Mouse (Mus musculus): Measurements from ENCODE around the gene Bhlhe41. TPM values are rescaled to one million over a fixed set of nuclear protein-coding genes. Genes with fewer than 3 reads are reported as not detected.

Gene Bhlhe41
- polyA plus RNA-seq, 1 experiment from 2014 or later: 1.6 TPM

GRCm38 (mm10) chr6:145846948-145847347, 18.4 kb downstream of the Bhlhe41 start:
- Histone ChIP-seq H3K4me3 (ENCODE audit: low read depth, low read length) (no peak overlapping the region), H3K4me2 (replicated peaks; ENCODE audit: low read depth) (no peak overlapping the region), H3K27me3 (ENCODE audit: control insufficient read depth, insufficient read depth, low read length) (no peaks in the 10 kb centered on the region), H3K9ac (ENCODE audit: low read length) (no peak overlapping the region), H3K4me1 (replicated peaks; ENCODE audit: control insufficient read depth, insufficient read depth) (no peaks in the 10 kb centered on the region), H3K27ac (replicated peaks) (no peak overlapping the region), H3K9me3 (ENCODE audit: control insufficient read depth, low read length) (no peaks in the 10 kb centered on the region), H3K36me3 (ENCODE audit: control insufficient read depth, insufficient read depth, low read length) (no peaks in the 10 kb centered on the region)
- DNase-seq (ENCODE audit: low spot score): no peak
- no peak for TF ChIP-seq CTCF (IDR thresholded peaks at IDR 0.05; ENCODE audit: low read depth)
- TF ChIP-seq EP300 (optimal IDR thresholded peaks at IDR 0.05): no peak
- 78% methylated on average over 6 of the region's 6 CpGs for WGBS
- no peak for ATAC-seq (ENCODE audit: low FRiP score, low TSS enrichment)

DNA sequence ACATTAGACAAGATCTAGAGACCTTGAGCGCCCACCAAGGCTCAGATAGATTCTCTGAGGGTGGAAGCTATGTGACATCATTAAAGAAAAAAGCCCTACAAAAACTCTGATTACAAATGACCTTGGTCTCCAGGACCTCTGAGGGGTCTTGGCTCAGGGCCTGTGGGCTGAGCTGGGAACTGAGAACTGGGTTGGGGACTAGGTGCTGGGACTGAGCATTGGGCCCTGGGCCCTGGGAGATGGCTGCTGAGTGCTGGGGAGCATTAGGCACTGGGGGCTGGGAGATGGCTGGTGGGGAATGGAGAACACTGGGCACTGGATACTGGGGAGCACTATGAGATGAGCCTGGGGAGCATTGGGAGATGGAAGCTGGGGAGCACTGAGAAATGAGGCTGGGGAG, 19.3 kb downstream of the Bhlhe41 start:
- WGBS: 83% methylated on average over 1 of the region's 1 CpGs
- Histone ChIP-seq H3K4me2 (replicated peaks; ENCODE audit: low read depth) (no peak overlapping the region), H3K4me1 (replicated peaks; ENCODE audit: control insufficient read depth, insufficient read depth) (no peaks in the 10 kb centered on the region), H3K9me3 (ENCODE audit: control insufficient read depth, low read length) (no peaks in the 10 kb centered on the region), H3K36me3 (ENCODE audit: control insufficient read depth, insufficient read depth, low read length) (no peaks in the 10 kb centered on the region), H3K27ac (replicated peaks) (no peak overlapping the region), H3K9ac (ENCODE audit: low read length) (no peak overlapping the region), H3K4me3 (ENCODE audit: low read depth, low read length) (no peak overlapping the region), H3K27me3 (ENCODE audit: control insufficient read depth, insufficient read depth, low read length) (no peaks in the 10 kb centered on the region)
- TF ChIP-seq EP300 (optimal IDR thresholded peaks at IDR 0.05): no peak
- no peak for TF ChIP-seq CTCF (IDR thresholded peaks at IDR 0.05; ENCODE audit: low read depth)
- ATAC-seq (ENCODE audit: low FRiP score, low TSS enrichment) (no peak), DNase-seq (ENCODE audit: low spot score) (no peak)

GRCm38 (mm10) chr6:145845611-145846010, 19.7 kb downstream of the Bhlhe41 start:
- H3K9ac ChIP-seq (ENCODE audit: low read length): no peak overlapping the region
- no peaks in the 10 kb centered on the region for H3K27me3 ChIP-seq (ENCODE audit: control insufficient read depth, insufficient read depth, low read length)
- H3K4me3 ChIP-seq (ENCODE audit: low read depth, low read length): no peak overlapping the region
- 52% methylated on average over 5 of the region's 5 CpGs for WGBS
- no peak for ATAC-seq (ENCODE audit: low FRiP score, low TSS enrichment)
- no peak for DNase-seq (ENCODE audit: low spot score)
- H3K9me3 ChIP-seq (ENCODE audit: control insufficient read depth, low read length): no peaks in the 10 kb centered on the region
- no peaks in the 10 kb centered on the region for H3K4me1 ChIP-seq (replicated peaks; ENCODE audit: control insufficient read depth, insufficient read depth)
- no peak overlapping the region for H3K27ac ChIP-seq (replicated peaks)
- no peaks in the 10 kb centered on the region for H3K36me3 ChIP-seq (ENCODE audit: control insufficient read depth, insufficient read depth, low read length)
- no peak overlapping the region for H3K4me2 ChIP-seq (replicated peaks; ENCODE audit: low read depth)
- TF ChIP-seq EP300 (optimal IDR thresholded peaks at IDR 0.05) (no peak), CTCF (IDR thresholded peaks at IDR 0.05; ENCODE audit: low read depth) (no peak)

DNA sequence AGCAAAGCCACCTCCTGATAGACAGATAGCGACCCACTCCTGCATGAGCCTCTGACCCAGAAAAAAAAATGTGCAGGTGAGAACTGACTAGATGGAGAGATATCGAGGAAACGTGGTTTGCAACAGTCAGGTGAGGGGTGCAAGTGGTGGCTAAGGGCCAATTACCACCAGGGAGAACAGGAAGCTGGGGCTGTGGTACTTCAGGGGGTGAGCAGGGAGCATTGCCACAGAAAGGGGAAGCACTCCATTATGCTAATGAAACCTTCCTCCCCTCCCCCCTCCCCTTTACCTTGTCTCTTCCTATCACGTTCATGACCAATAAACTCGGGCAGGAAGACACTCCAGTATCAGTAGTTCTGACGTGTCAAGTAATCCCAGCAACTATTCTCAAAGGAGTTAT, 30.0 kb downstream of the Bhlhe41 start:
- DNase-seq (ENCODE audit: low spot score) (no peak), ATAC-seq (ENCODE audit: low FRiP score, low TSS enrichment) (no peak)
- H3K9me3 ChIP-seq (ENCODE audit: control insufficient read depth, low read length): no peaks in the 10 kb centered on the region
- 58% methylated on average over 6 of the region's 6 CpGs for WGBS
- H3K4me2 ChIP-seq (replicated peaks; ENCODE audit: low read depth): no peak overlapping the region
- no peaks in the 10 kb centered on the region for H3K36me3 ChIP-seq (ENCODE audit: control insufficient read depth, insufficient read depth, low read length)
- no peak overlapping the region for H3K9ac ChIP-seq (ENCODE audit: low read length)
- no peak for TF ChIP-seq CTCF (IDR thresholded peaks at IDR 0.05; ENCODE audit: low read depth)
- H3K27ac ChIP-seq (replicated peaks): no peak overlapping the region
- H3K4me1 ChIP-seq (replicated peaks; ENCODE audit: control insufficient read depth, insufficient read depth): no peaks in the 10 kb centered on the region
- H3K4me3 ChIP-seq (ENCODE audit: low read depth, low read length): no peak overlapping the region
- H3K27me3 ChIP-seq (ENCODE audit: control insufficient read depth, insufficient read depth, low read length): no peaks in the 10 kb centered on the region

DNA sequence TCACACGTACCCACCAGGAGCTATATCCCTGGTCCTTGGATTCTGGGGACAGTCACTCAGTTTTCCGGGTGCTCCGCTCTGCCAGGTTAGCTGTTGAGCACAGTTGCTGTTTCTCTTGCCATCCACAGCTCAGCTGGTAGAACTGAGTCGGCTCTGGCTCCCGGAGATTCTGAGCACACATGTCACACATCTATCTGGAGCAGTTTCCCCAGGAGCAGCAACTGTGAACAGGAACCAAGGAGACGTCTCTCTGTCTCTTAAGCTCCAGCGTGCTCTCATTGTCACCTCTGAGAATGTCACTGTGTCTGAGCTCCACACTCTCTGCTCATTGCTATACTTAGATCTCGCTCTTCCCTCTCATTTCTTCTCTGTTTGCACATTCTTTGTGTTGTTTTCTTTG, 32.4 kb downstream of the Bhlhe41 start:
- Histone ChIP-seq H3K9ac (ENCODE audit: low read length) (no peak overlapping the region), H3K4me2 (replicated peaks; ENCODE audit: low read depth) (no peak overlapping the region), H3K27me3 (ENCODE audit: control insufficient read depth, insufficient read depth, low read length) (no peaks in the 10 kb centered on the region), H3K9me3 (ENCODE audit: control insufficient read depth, low read length) (no peaks in the 10 kb centered on the region), H3K4me1 (replicated peaks; ENCODE audit: control insufficient read depth, insufficient read depth) (no peaks in the 10 kb centered on the region), H3K36me3 (ENCODE audit: control insufficient read depth, insufficient read depth, low read length) (no peaks in the 10 kb centered on the region), H3K27ac (replicated peaks) (no peak overlapping the region), H3K4me3 (ENCODE audit: low read depth, low read length) (no peak overlapping the region)
- TF ChIP-seq EP300 (optimal IDR thresholded peaks at IDR 0.05): no peak
- TF ChIP-seq CTCF (IDR thresholded peaks at IDR 0.05; ENCODE audit: low read depth): no peak
- no peak for ATAC-seq (ENCODE audit: low FRiP score, low TSS enrichment)
- no peak for DNase-seq (ENCODE audit: low spot score)
- 65% methylated on average over 8 of the region's 8 CpGs for WGBS

- Histone ChIP-seq H3K36me3 (ENCODE audit: control insufficient read depth, insufficient read depth, low read length) (no peaks in the 10 kb centered on the region), H3K27ac (replicated peaks) (no peak overlapping the region), H3K9me3 (ENCODE audit: control insufficient read depth, low read length) (no peaks in the 10 kb centered on the region), H3K27me3 (ENCODE audit: control insufficient read depth, insufficient read depth, low read length) (no peaks in the 10 kb centered on the region), H3K9ac (ENCODE audit: low read length) (no peak overlapping the region), H3K4me2 (replicated peaks; ENCODE audit: low read depth) (no peak overlapping the region), H3K4me1 (replicated peaks; ENCODE audit: control insufficient read depth, insufficient read depth) (no peaks in the 10 kb centered on the region), H3K4me3 (ENCODE audit: low read depth, low read length) (no peak overlapping the region)
- ATAC-seq (ENCODE audit: low FRiP score, low TSS enrichment) (no peak), DNase-seq (ENCODE audit: low spot score) (no peak)
- no peak for TF ChIP-seq CTCF (IDR thresholded peaks at IDR 0.05; ENCODE audit: low read depth)
- TF ChIP-seq EP300 (optimal IDR thresholded peaks at IDR 0.05): no peak
- WGBS: 41% methylated on average over 9 of the region's 9 CpGs
Observed at GRCm38 (mm10) chr6:145830617-145831016, 34.7 kb downstream of the Bhlhe41 start.
